Mouse (Mus musculus) cerebellum, adult 9-10 months (tissue): Measurements from ENCODE around the gene Gm45208.
"Not testable (repeated sequence)": the region's sequence is repeated elsewhere in the genome, so short reads cannot be mapped to it uniquely, and the experiment has no call there.

Experiments
- DNase-seq: peaks from one replicate; pipeline ENCODE4 v3.0.0; 2022

The Gm45208 gene

DNA sequence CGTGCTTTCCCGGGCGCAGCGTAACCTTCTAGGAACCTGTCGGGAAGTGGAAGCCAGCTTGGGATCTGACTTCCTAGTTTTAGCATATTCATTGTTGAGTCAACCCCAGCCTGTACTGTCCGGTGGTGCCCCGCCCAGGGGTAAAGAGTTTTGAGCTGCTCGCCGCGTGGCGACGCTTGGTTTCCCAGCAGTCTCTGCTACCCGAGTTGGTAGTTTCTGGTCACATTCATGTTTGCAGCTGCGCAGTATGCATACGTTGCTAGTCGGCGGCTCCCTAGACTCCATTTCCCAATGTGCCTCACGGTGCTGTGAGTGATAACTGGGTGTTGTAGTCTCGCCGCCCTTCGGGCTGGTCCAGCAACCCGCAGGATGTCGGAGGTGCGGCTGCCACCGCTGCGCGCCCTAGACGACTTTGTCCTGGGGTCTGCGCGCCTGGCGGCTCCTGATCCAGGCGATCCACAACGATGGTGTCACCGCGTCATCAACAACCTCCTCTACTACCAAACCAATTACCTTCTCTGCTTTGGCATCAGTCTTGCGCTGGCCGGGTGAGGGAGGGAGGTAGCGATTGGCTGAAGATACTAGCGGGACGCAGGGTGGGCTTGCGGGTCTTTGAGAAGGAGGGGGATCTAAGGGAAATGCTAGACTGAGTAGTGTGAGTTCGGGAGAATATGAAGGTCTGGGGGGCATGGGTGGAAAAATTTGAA lies 6.3 kb downstream of the Gm45208 start, which contains the start of gene Praf2:
Praf2 (plus strand) TSS at position 225 of the 707 bp plus-strand sequence.
- DNase-seq, result peak; percentile 78

DNA sequence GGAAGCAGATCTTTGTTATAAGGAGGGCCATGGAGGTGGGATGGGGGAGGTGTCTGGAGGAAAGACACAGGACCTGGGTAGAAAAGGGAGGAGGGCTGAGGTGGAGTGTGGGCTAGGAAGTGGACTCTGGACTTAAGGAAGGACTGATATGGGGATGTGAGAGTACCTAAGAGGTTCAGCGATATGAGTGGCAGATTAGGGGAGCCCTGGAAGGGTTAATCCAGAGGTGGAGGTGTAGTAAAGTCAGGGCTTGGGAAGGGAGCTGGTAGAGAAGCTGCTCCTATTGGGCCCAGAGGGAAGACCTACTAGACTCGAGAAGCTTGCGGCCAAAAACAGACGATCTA lies 6.8 kb downstream of the Gm45208 start:
- no peak for DNase-seq

DNA sequence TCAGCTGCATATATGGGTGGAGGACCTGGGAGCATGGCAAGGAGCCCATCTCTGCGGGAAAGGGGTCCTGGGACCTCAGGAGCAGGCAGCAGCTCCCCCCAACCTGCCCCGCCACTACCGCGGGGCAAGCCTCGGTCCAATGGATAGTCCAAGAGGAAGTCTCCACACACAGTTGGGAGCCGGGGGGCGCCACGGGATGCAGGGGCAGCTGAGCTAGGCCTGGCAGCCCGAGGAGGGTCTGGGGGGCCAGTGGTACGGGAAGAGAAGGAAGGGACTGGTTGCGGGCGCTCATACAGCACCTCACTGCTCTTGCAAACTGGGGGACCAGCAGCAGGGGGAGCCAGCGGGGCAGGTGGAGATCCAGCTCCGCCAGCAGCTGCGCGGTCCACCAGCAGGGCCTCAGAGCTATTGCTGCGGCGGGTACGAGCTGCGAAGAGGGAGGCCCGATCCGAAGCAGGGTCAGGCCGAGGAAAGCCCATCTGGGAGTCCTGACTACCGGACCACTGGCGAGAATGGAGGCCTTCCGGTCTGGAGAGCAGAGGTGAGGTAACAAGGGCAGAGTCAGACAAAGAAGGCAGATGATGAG lies 11.6 kb downstream of the Gm45208 start:
- no peak for DNase-seq

DNA sequence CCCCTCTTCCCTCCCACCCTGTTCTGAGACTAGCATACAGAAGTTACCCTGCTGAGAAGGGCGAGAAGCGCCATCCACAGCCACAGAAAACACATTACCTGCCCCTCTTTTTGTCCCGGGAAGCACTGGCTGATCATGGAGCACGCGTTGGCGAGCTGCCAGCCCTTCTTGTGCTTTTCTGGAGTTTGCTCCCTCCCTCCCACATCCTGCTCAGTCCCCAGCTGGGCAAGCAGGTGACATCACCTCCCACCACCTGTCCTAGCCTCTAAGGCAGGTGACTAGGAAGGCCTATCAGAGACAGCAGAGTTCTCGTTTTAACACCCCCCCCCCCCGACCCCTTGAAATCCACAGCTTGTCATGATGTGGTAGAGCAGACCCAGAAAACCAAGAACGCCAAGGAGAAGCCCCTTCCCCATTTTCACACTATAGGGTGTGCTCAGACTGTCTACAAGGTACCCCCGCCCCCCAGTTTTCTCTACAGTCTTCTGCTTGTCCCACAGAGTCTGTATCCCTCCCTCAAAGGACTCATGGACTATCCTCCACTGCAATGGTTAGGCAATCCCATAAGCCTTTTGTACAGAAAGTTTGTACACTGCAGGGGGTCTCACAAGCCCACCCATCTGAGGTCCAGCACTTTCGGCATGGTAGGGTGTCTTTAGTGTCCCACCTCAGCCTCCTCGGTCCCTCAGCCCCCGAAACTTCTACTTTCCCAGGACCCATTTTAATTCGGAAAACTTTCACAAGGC lies 17.5 kb downstream of the Gm45208 start:
- DNase-seq, result peak; percentile 91

DNA sequence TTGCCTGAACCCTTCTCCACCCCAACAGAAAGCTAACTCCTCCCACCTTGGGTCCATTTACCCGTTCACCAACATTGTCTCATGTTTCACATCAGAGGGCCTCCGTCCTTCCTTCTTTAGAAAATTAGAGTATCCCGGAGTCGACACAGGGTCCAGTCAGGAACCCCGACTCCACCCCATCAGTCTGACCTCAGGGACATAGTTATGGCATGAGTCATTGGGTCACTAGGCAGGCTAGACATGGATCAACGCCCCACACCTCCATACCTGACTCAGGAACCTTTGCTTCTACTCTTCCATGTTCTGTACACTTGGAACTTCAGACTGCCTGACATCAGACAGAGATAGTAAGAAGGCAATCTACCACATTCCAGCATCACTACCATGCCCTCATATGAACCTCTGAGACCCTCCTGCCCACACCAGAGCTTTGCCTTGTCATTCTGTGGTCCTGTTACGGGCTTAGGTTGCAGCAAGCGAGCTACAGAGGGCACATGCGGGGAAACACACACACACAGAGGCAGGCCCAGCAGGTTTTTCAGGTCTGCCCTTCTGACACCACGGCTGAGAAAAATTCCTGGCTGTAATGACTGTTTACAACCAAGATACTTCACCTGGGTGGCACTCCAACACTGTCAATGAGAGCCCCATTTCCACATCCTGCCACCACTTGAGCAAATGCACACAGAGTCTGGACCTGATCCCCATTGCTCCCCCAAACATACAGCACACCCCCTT lies 18.2 kb downstream of the Gm45208 start:
- no peak for DNase-seq

DNA sequence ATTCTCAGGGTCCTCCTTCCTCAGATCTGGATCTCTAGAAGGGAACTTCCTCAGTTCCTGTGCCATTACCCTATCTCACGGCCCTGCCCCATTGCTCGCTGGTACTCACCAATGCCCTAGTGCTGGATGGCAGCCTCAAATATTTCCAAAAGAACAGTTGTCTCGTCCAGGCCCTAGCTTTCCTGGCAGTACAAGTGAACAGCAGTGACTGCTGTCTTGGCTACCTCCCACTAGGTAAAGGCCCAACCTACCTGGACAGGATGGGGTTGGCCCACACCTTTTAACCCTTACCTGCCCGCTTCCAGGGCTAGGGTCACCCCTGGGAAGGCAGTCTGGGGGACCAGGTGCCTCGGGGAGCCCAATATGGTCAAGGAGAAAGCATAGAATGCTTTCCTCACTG lies 19.1 kb downstream of the Gm45208 start:
- peak; percentile 74 for DNase-seq

DNA sequence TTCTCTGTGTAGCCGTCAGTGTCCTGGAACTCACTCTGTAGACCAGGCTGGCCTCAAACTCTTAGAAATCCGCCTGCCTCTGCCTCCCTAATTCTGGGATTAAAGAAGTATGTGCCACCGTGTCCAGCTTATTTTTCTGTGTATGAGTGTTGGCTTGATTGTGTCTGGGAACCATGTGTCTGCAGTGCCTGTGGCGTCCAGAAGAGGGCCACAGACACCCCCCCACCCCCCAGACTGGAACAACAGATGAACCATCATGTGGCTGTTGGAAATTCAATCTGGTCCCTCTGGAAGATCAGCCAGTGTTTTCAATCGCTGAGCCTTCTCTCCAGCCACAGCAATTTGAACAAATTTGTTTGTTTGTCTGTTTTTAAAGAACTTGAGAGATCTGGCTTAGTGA lies 21.4 kb downstream of the Gm45208 start:
- DNase-seq, result no peak

DNA sequence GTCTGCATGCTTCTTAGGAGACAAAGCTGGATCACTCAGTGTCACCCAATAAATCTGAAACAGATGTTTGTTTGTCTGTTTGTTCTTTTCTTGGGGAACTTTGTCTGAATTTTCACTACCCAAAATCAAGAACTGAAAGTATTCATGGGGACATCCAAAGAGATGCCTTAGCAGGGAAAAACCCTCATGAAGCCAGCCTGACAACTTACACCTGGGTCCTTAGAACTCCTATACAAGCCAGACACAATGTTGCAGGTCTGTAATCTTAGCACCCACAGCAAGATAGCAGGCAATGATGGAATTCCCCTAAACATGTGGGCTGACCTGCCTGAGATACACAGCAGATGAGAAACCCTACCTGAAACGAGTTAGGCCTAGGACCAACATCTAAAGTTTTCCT lies 22.9 kb downstream of the Gm45208 start:
- no peak for DNase-seq

DNA sequence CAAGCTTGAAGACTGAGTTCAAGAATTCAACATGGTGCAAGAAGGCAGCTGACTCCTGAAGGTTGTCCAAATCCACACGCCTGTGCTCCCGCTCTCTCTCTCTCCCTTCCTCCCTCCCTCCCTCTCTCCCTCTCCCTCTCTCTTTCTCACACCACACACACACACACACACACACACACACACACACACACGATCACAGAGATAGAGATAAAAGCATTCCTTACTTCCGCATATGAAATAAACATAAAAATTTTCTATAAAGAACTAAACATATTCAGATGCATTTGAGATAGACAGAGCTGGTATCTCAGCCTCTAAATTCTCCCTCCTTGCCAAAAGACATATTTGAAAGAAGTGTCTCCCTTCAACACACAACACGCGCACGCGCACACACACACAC lies 23.4 kb downstream of the Gm45208 start:
- no peak for DNase-seq

DNA sequence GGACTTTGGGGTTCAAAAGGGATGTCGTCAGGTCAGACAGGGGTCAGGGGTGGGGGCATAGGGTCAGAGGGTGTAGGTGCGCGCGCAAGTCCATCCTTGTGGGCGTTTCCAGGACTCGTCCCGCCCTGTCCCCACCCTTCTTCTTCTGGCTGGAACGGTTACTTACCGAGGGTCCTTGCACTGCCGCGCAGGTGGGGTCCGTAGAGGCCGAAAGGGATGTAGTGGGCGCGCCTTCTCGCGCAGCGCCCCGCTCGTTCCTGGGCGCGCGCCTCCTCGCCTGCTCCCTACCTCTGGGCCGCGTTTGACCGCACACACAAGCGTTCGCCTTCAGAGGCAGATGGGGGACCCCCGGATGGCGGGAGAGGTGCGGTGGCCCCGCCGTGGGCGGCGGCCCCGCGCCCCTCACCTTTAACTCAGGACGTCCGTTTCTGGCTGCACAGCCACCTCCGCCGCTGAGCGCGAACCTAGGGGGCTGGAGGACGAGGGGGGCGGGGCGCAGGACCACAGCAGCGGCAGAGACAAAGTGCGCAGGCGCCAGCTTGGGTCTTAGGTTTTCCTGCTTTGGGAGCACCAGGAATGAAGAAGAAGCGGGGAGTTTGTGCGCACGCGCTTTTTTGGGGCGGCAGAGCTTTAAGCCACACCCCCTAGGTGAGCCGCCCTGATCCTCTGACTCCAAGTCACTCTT lies 28.5 kb downstream of the Gm45208 start, which contains the start of gene Ccdc120:
Ccdc120 (minus strand) TSS at position 474 of the 685 bp plus-strand sequence.
- peak; percentile 85 for DNase-seq

DNA sequence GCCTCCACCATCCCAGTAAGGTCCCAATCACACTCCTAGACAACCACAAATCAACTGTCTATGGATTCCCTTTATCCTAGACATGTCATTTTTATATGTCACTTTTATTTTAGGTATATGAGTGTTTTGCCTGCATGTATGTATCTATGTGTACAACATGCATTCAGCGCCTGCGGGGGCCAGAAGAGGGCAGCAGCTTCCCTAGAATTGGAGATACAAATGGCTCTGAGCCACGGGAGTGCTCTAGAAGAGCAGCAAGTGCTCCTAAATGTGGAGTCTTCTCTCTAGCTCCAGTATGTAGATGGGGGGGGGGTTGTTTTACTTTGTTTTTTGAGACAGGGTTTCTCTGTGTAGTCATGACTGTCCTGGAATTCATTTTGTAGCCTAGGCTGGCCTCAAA lies 31.6 kb downstream of the Gm45208 start:
- not testable (repeated sequence) for DNase-seq

DNA sequence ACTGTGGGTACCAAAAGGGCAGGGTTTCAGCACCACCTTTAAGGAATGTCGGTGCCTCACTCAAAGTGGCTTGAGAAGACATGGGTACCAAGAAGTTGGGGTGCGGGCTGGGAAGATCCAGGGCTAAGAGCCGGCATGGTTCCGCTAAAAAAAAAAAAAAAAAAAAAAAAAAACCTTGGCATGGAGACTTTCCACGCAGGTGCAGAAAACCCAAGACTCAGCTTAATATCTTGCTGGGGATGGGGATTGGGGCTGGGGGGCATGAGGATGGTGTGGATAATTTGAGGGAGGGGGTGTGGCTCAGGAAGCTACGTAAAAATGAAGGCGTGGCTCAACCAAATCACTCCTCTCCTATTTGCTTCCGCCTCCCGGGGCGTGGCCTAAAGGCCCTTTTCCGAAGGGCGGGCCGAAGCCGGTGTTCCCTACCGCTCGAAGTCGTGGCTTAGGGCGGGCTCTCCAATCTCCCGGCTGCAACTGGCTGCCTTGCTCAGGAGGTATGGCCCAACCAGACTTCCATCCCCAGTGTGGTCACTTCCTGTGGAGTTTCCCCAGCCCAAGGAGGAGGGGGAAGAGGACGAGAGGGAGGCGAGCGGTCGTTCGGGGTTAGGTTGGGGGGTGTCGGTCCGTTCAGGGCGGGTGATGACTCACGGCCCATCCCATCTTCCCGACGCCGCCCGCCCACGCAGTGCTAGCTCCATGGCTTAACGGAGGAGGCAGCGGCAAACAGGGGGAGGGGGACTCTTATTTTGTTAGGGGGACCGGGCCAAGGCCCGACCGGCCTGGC lies 40.3 kb downstream of the Gm45208 start, which contains the start of gene Tfe3:
Tfe3 (plus strand) TSS at position 424 of the 784 bp plus-strand sequence.
- peak; percentile 93 for DNase-seq

DNA sequence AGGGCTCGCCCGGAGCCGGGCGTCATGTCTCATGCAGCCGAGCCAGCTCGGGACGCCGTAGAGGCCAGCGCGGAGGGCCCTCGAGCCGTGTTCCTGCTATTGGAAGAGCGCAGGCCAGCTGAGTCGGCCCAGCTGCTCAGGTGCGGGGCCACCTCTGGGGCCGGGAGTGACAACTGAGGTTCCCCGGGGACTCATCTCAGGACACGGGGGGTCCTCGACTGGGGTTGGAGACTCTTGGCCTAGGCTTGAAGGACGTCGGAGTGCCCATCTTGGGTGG lies 40.8 kb downstream of the Gm45208 start:
- DNase-seq, result no peak

DNA sequence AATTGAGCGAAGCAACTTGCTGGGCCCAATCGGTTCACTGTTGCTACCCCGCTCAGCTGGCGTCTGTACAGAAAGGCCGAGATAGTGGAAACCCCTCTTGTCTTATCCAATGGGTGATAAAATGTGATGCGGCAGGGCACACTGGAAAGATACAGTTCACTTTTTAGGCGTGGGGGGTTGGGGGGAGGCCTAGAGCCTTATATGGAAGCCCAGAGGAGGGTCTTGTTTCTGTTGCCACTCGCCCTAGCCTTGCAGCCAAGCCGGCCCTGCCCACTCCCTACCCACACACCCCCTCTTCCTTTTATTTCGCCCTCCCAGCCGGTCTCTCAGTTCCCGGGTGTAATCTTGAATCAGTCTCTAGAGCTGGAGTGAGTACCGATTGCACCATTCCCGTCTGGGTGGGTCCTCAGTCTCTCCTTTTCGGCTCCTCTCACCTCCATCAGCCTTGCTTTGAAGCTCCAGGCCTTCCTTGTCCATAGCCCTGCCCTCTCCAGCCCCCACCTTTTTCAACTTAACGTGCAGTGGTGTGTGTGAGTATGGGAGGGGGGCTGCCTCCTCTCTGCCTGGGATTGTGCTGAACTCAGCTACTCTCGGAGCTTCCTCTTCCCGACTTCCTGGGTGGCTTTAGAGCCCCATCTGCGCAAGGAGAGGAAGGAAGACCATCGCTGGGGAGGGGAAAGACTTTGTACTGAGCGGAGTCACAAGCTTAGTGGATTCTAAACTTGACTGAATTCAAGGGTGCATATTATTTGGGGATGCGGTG lies 41.8 kb downstream of the Gm45208 start:
- no peak for DNase-seq

DNA sequence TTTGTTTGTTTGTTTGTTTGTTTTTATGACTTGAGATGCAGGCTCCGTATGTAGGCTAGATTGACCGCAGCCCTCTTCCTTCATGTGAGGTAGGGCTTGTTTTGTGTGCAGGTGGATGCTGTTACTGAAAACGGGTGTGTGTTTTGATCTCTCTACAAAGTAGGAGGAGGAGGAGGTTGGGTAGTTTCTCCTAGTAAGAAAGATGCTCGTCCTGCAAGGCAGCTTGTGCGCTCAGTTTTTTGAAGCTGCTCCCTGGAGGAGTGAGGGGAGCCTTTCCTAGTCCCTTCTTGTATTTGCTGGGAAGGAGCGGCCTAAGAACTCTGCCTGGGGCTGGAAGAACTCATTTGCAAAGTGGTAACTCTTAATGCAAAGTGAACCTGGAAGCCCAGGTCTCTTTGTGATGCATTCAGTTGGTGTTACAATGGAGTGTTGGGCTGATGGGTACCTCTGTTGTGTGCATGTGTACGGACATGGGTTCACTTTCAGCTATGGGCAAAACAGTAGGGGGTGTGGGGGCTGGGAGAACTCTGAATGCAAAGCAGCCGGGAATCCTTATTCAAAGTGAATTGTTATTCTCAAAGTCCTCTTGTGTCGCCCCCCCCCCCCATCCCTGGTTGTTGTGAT lies 42.7 kb downstream of the Gm45208 start:
- no peak for DNase-seq

DNA sequence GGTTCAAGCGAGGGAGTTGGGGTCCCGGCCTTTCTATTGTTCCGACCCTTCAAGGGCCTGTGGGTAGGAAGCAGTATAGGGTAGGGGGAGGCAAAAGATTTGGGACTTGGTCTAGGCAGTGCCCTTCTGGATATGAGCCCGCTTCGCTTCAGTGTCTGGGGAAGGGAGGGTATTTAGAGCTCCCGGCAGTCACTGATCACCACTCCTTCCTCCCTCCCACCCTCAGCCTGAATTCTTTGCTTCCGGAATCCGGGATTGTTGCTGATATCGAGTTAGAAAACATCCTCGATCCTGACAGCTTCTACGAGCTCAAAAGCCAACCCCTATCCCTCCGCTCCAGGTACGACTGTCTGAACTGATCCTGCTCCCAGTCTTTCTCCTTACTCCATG lies 43.2 kb downstream of the Gm45208 start:
- no peak for DNase-seq

DNA sequence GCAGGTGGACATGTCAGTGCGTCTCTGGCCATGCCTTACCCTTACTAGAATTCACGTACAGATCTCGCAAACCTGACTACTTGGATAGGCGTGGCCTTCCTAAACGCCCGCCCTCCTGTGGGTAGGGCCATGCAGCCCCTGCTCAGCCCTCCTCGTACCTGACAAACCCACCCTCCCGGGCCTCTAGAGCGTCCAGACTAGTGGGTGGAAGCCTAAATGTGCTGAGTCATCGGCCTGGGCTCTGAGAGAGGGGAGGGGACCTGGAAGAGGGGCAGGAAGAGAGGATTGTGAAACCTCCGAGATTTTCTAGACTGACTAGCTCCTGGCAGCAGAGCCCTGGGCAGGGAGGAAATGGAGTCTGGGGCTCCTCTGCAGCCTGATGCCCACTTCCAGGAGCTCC lies 43.7 kb downstream of the Gm45208 start:
- DNase-seq, result peak; percentile 24

DNA sequence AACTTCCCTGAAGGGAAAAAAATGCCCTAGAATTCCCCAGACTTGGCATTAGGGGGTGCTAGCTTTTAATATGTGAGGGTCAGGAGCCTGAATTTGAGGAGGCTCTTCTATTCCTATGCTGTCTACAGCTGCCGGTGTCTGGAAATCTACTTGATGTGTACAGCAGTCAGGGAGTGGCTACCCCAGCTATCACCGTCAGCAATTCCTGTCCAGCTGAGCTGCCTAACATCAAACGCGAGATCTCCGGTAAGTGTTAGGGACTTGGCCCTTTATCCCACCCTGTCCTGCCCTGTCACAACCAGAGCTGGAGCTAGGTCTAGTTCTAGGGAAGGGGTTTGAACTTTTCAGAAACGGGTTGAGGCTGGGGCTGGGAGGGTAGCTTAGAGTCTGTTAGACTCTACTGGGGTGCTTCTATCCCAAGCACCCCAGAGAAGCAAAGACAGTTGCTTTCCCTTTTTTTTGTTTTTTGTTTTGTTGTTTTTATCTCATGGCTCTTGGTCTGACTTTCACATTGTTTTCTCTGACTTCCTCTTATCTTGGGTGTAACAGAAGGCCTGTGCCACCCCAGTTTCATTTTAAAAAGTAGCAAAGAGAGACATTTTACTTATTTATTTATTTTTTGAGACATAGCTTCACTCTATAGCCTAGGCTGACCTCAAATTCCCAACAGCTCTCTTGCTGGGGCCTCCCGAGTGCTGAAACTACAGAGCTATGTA lies 47.4 kb downstream of the Gm45208 start:
- DNase-seq, result no peak

DNA sequence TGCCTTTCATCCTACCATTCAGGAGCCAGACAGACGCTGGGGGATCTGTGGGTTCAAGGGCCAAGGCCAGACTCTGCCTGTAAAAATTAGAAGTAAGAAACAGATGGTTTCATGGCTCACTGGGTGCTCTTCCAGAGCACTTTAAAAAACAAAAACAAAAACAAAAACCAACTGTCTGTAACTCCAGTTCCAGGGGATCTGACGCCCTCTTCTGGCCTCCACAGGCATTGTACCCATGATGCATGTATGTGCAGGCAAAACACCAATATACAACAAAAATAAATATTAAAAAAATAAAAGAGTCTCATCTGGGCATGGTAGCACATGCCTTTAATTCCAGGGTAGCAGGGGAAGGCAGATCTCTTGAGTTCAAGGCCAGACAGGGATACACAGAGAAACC lies 50.7 kb downstream of the Gm45208 start:
- peak; percentile 43 for DNase-seq
